Comparison of ENCODE assay signal across 8 mouse cellular contexts in the genomic region with DNA sequence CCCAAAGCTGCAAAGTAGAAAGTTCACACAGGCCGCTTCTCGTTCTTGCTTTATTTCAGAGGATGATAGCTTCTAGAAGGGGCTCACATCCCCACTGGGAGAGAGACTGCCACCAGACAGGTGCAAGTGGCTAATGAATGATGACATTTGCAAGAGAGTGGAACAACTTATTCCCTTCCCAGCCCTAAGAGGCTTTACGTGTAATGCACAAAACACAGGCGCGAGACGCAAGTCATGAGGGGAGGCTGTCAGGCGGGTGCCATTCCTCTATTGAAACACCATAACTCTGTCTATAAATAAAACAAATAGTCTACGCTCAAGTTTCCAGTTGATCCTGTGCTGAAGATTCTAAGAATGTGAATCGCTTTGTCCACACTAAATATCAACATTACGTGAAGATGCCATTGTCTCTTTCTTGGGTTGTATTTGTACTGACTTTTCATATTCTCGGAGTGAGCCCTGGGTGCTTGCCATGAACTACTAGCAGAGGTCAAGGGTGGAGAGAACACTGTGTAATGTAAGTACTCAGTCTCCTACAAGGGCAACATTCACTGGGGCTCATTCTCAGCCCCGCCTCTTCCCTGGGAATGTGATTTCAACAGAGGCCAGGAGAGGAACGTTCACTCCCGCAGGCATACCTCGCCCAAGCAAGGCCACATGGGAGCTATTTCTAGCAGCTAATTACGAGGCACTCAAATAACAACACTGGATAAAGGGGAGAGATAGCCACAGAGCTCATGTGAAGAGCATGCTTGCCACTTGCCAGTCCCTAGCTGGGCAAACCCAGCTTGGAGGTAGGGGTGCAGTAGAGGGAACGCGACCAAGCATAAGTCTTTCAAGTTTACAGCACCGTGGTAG.
DNase-seq lines count a peak whose midpoint lies in the region; ATAC-seq and TF ChIP-seq lines count a peak whose summit lies in the region.

No protein-coding gene starts in this region.

- H3K9me3 ChIP-seq in embryonic facial prominence, embryonic 15.5 days (replicated peaks), result no peaks in the 10 kb centered on the region
- H3K9me3 ChIP-seq in liver, postnatal 0 days (ENCODE audit: low read length), result no peaks in the 10 kb centered on the region

- WGBS in embryonic facial prominence, embryonic 15.5 days, result 56% methylated on average over 19 of the region's 19 CpGs
- 77% methylated on average over 19 of the region's 19 CpGs for WGBS in liver, postnatal 0 days (ENCODE audit: insufficient replicate concordance)

- H3K27me3 ChIP-seq in embryonic facial prominence, embryonic 15.5 days, result no peaks in the 10 kb centered on the region; the same call in 1 of the 2 replicates
- H3K27me3 ChIP-seq in liver, postnatal 0 days (ENCODE audit: insufficient read depth, low read length), result no peaks in the 10 kb centered on the region

- TF ChIP-seq EP300 in liver, postnatal 0 days (IDR thresholded peaks at IDR 0.05; ENCODE audit: low read depth), result no peak

- no peak overlapping the region for H3K4me2 ChIP-seq in embryonic facial prominence, embryonic 15.5 days (replicated peaks)
- H3K4me2 ChIP-seq in liver, postnatal 0 days (ENCODE audit: low read depth, low read length), result no peak overlapping the region

- intact Hi-C loops in heart, postnatal 36 days (cut with DNase I), result loop anchor here (2.0 to 5.0 kb wide), 3 partner anchors 187 to 598 kb away; partner anchors contain the start of gene Qk

- H3K4me3 ChIP-seq in embryonic facial prominence, embryonic 15.5 days (replicated peaks), result no peak overlapping the region
- no peak overlapping the region for H3K4me3 ChIP-seq in liver, postnatal 0 days (ENCODE audit: low read depth, low read length)

- DNase-seq in adrenal gland, postnatal 14 days, result peak; percentile 74
- peak; percentile 56 to 67 for DNase-seq in heart, postnatal 36 days
- DNase-seq in liver, postnatal 0 days, result peak; percentile 29
- DNase-seq in testis, postnatal 14 days (ENCODE audit: low spot score), result peak; percentile 87
- no peak for DNase-seq in spleen, postnatal 14 days (ENCODE audit: low spot score in 2 of 2)
- no peak for DNase-seq in right cerebral cortex, postnatal 36 days (ENCODE audit: low spot score in 2 of 2)

- peak; percentile 60 for ATAC-seq in embryonic facial prominence, embryonic 15.5 days (ENCODE audit: insufficient number of reproducible peaks, low FRiP score, low TSS enrichment, low read depth)
- no peak; the same call in 1 of the 2 replicates for ATAC-seq in liver, postnatal 0 days
- ATAC-seq in monocyte, adult 5-6 weeks (replicated peaks; ENCODE audit: insufficient number of reproducible peaks, low FRiP score, low TSS enrichment, poor library complexity, severe bottlenecking), result no peak

- peaks cover 9% of the 10 kb centered on the region; the same call in 1 of the 2 replicates for H3K4me1 ChIP-seq in embryonic facial prominence, embryonic 15.5 days
- peaks cover 6% of the 10 kb centered on the region for H3K4me1 ChIP-seq in liver, postnatal 0 days (ENCODE audit: insufficient read depth)

- H3K27ac ChIP-seq in embryonic facial prominence, embryonic 15.5 days (replicated peaks), result peak overlapping the region; percentile 51; the same call in 1 of the 2 replicates
- no peak overlapping the region for H3K27ac ChIP-seq in liver, postnatal 0 days (ENCODE audit: low read depth)

- H3K9ac ChIP-seq in embryonic facial prominence, embryonic 15.5 days, result no peak overlapping the region
- H3K9ac ChIP-seq in liver, postnatal 0 days (replicated peaks), result no peak overlapping the region

- no peaks in the 10 kb centered on the region for H3K36me3 ChIP-seq in embryonic facial prominence, embryonic 15.5 days
- H3K36me3 ChIP-seq in liver, postnatal 0 days (replicated peaks; ENCODE audit: insufficient read depth, low read length), result no peaks in the 10 kb centered on the region

- TF ChIP-seq CTCF in liver, postnatal 0 days (IDR thresholded peaks at IDR 0.05; ENCODE audit: low read depth), result no peak

Comparison
In these comparisons a context has a peak if more than half of its experiments do, and no peak if none do; other contexts are left out.
1. DNase-seq: peak in adrenal gland, postnatal 14 days (single experiment), heart, postnatal 36 days (2 of 2), liver, postnatal 0 days (single experiment) and testis, postnatal 14 days (single experiment); none in spleen, postnatal 14 days (0 of 2) and right cerebral cortex, postnatal 36 days (0 of 2).